ENCODE assay signal across 22 mouse cellular contexts in genomic region chr19:14084726-14085125, GRCm38 (mm10).
DNase-seq lines count a peak whose midpoint lies in the region; ATAC-seq and TF ChIP-seq lines count a peak whose summit lies in the region.
"Had no signal": no experiment of that assay in that cellular context is flagged by ENCODE, and none has a peak within 500 bp of the region (broad histone marks: within the 10 kb centered on the region; RNA-seq: fewer than 3 reads in every experiment).

No protein-coding gene starts in this region.

- no peak overlapping the region for H3K4me3 ChIP-seq in kidney, adult 2 months (ENCODE audit: insufficient read depth, low read depth, low read length)
- H3K4me3 ChIP-seq in kidney, embryonic 16.5 days (ENCODE audit: low read length), result no peak overlapping the region
- H3K4me3 ChIP-seq: forebrain, embryonic 10.5 days; forebrain, embryonic 13.5 days; gastrocnemius, adult 2 months; hindbrain, embryonic 10.5 days; hindbrain, embryonic 13.5 days had no signal

- ATAC-seq in kidney, embryonic 16.5 days (ENCODE audit: low FRiP score, low TSS enrichment), result no peak
- ATAC-seq: CD4-positive, CD25-positive, alpha-beta regulatory T cell, adult 4 months; forebrain, embryonic 13.5 days; forebrain, embryonic 16.5 days; hindbrain, embryonic 16.5 days had no signal

- no peaks in the 10 kb centered on the region; the same call in 1 of the 2 replicates for H3K27me3 ChIP-seq in kidney, adult 2 months (replicated peaks; ENCODE audit: control insufficient read depth, insufficient read depth, low read length)
- no peaks in the 10 kb centered on the region for H3K27me3 ChIP-seq in kidney, embryonic 16.5 days (ENCODE audit: insufficient read depth, low read length)
- H3K27me3 ChIP-seq: forebrain, embryonic 13.5 days; hindbrain, embryonic 13.5 days had no signal

- H3K36me3 ChIP-seq in kidney, adult 2 months (ENCODE audit: control insufficient read depth, insufficient read depth, low read length), result no peaks in the 10 kb centered on the region
- H3K36me3 ChIP-seq in kidney, embryonic 16.5 days (ENCODE audit: insufficient read depth, low read length), result no peaks in the 10 kb centered on the region
- H3K36me3 ChIP-seq: forebrain, embryonic 10.5 days; hindbrain, embryonic 10.5 days; hindbrain, embryonic 13.5 days had no signal

- no peak for TF ChIP-seq CTCF in kidney, adult 2 months (conservative IDR thresholded peaks at IDR 0.05; ENCODE audit: insufficient read depth, insufficient read length, low read depth, low read length)

- no peak overlapping the region for H3K9ac ChIP-seq in kidney, embryonic 16.5 days (replicated peaks; ENCODE audit: low read length)
- H3K9ac ChIP-seq: forebrain, embryonic 13.5 days; hindbrain, embryonic 13.5 days had no signal

- DNase-seq in kidney, adult 2 months, result peak; percentile 57
- peak; percentile 49 for DNase-seq in kidney, adult 9 months
- peak; percentile 6 for DNase-seq in kidney, postnatal 10 days
- DNase-seq in kidney, postnatal 36 days, result peak; percentile 23 to 62
- DNase-seq in adrenal gland, adult 18-20 months (ENCODE audit: low spot score in 2 of 2), result no peak
- DNase-seq: adrenal gland, adult 8-10 months; adrenal gland, postnatal 25 days; cerebellum, adult 11-12 months; cerebellum, adult 9-10 months; cerebellum, postnatal 14 days; gastrocnemius, adult 2 months; gastrocnemius, postnatal 14 days; heart, adult 11 months had no signal

- H3K4me1 ChIP-seq in kidney, adult 2 months (ENCODE audit: control insufficient read depth, insufficient read depth, low read length), result no peaks in the 10 kb centered on the region; the same call in 1 of the 2 replicates
- no peaks in the 10 kb centered on the region for H3K4me1 ChIP-seq in kidney, embryonic 16.5 days (ENCODE audit: insufficient read depth, low read length)
- H3K4me1 ChIP-seq: forebrain, embryonic 10.5 days; forebrain, embryonic 13.5 days; hindbrain, embryonic 10.5 days; hindbrain, embryonic 13.5 days had no signal

- 57% methylated on average over 3 of the region's 3 CpGs for WGBS in kidney, adult 2 months
- 86% methylated on average over 3 of the region's 3 CpGs for WGBS in kidney, embryonic 16.5 days

- no peak overlapping the region for H3K4me2 ChIP-seq in kidney, embryonic 16.5 days (replicated peaks; ENCODE audit: low read depth, low read length)
- H3K4me2 ChIP-seq: forebrain, embryonic 13.5 days; heart, embryonic 11.5 days; hindbrain, embryonic 13.5 days had no signal

- H3K9me3 ChIP-seq in kidney, embryonic 16.5 days (ENCODE audit: low read length), result no peaks in the 10 kb centered on the region

- no peak for TF ChIP-seq POLR2A in kidney, adult 2 months (IDR thresholded peaks at IDR 0.05; ENCODE audit: low read depth, low read length)

- H3K27ac ChIP-seq in kidney, adult 2 months (ENCODE audit: insufficient read depth, low read depth, low read length), result no peak overlapping the region
- H3K27ac ChIP-seq in kidney, embryonic 16.5 days (ENCODE audit: low read length), result no peak overlapping the region
- H3K27ac ChIP-seq: forebrain, embryonic 10.5 days; forebrain, embryonic 13.5 days; gastrocnemius, adult 2 months; hindbrain, embryonic 10.5 days; hindbrain, embryonic 13.5 days had no signal

Comparison
In these comparisons a context has a peak if more than half of its experiments do, and no peak if none do; other contexts are left out.
1. DNase-seq: peak in kidney, adult 2 months (single experiment), kidney, adult 9 months (single experiment), kidney, postnatal 10 days (single experiment) and kidney, postnatal 36 days (2 of 2); none in adrenal gland, adult 18-20 months (0 of 2).